Mouse (Mus musculus) adrenal gland, adult 8-10 months (tissue): ENCODE data around the gene Rhot1. TPM values are rescaled to one million over a fixed set of nuclear protein-coding genes. Genes with fewer than 3 reads are reported as not detected.

Experiments used
- total RNA-seq, 4 experiments: library from RNA; stranded (reverse); gene quantifications; 2 replicates each; pipeline ENCODE4 v1.2.4; 2022

Rhot1 gene
- total RNA-seq, 4 experiments from 2014 or later = 72.8 to 84.0 (median 81.5) TPM

Other genes starting within 250 kb of the Rhot1 start
- gene Utp6, start 246.6 kb upstream of the Rhot1 start, total RNA-seq = 10 to 100 TPM; 39.0 to 50.4 (median 46.1) TPM
- gene Suz12, start 215.9 kb upstream of the Rhot1 start, total RNA-seq = 10 to 100 TPM; 42.8 to 53.9 (median 47.1) TPM
- gene Crlf3, start 128.0 kb upstream of the Rhot1 start, total RNA-seq = 10 to 100 TPM; 15.7 to 30.6 (median 22.2) TPM
- gene Atad5, start 119.6 kb upstream of the Rhot1 start, total RNA-seq = 1 to 10 TPM; 2.1 to 3.9 (median 2.8) TPM
- 10 to 100 TPM; 15.5 to 23.6 (median 17.5) TPM for gene Tefm, start 66.8 kb upstream of the Rhot1 start, total RNA-seq
- 10 to 100 TPM in 2 of 4 experiments, 1 to 10 TPM in 2; 7.0 to 19.5 (median 13.3) TPM for gene Adap2, start 54.9 kb upstream of the Rhot1 start, total RNA-seq
- 10 to 100 TPM; 13.4 to 16.8 (median 13.7) TPM for gene Rnf135, start 25.2 kb upstream of the Rhot1 start, total RNA-seq
- 10 to 100 TPM in 1 of 4 experiments, 1 to 10 TPM in 3; 3.0 to 12.1 (median 7.0) TPM for gene Rhbdl3, start 91.9 kb downstream of the Rhot1 start, total RNA-seq
- 10 to 100 TPM; 23.4 to 34.3 (median 27.3) TPM for gene 5730455P16Rik, start 169.0 kb downstream of the Rhot1 start, total RNA-seq
- gene Zfp207, start 174.3 kb downstream of the Rhot1 start, total RNA-seq = 100 to 1,000 TPM; 115 to 175 (median 146) TPM
- gene Psmd11, start 219.6 kb downstream of the Rhot1 start, total RNA-seq = 100 to 1,000 TPM; 121 to 161 (median 141) TPM